Mouse (Mus musculus): ENCODE measurements around the gene Med24. TPM values are rescaled to one million over a fixed set of nuclear protein-coding genes. Genes with fewer than 3 reads are reported as not detected.
A peak's percentile ranks its signal among the peaks of the same experiment; 100 is the strongest.
"Not testable (repeated sequence)": the region's sequence is repeated elsewhere in the genome, so short reads cannot be mapped to it uniquely, and the experiment has no call there.

Gene Med24
- total RNA-seq, 2 experiments from 2014 or later: 49.5 to 49.8 TPM

DNA sequence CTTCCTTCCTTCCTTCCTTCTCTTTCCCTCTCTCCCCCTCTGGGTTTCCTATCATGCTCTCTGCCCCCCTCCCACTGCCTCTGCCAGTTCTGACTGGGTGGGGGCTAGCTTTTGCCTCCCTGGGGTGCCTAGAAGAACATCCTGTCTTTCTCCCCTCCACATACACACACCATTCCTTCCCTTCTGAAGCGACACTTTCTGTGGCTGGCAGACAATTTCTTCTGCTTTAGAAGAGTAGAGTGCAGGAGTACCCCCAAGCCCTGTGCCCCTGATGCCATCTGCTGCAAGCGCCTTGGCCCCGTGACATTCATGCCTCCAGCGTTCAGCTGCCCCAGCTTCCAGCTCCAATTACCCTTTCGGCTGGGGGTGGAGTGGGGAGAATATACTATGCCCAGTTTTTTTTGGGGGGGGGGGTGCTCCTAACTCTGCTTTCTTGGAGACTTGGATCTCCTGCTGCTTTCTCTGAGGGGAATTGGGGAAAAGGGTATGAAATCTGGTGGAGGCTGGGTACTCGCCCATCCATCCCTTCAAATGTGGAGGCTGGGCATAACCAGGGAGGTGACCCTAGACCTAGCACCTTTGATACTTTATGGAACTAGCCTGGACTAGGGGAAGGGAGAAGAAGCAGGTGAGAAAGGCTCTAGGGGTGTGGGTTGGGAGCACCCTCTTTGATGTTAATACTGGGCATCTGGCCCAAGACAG lies 18.7 kb upstream of the Med24 start:
- intact Hi-C loops (cut with DNase I): no loop called here
- no peak for DNase-seq

DNA sequence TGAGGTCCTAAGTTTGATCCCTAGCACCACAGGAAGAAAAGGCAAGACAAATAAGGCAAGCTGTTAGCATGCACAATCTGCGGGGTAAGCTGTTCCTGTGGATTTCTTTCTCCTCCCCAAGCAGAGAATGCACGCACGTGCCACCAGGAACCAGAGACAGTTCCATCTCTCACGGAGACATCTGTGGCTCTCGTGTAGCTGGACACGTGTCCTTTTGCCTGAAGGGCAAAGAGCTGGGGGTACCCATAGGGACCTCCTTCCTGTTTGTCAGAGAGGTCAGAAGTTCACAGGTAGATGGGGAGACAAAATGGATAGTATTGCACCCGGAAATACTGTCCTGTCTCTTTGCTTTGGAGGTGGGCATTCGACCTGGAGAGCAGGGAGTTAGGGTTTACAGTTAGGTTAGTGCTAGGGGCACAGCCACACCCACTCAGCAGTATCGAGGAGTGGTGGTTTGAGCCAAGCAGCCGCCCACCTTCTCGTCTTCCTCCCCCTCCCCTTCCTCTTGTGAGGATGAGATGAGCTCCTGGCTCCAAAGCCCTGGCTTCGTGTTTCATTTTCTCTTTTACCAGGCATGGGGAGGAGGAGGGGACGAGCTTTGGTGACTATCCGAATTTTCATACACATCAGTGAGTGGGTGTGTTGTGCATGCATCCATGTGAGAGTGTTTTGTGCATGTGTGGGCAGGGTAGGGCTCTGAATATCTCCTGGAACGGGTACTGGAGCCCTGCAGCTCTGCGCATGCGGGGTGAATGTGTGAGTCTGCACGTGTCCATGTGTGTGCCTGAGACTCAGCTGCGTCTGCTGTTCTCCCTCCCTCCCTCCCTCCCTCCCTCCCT lies 17.8 kb upstream of the Med24 start:
- intact Hi-C loops (cut with DNase I): no loop called here
- DNase-seq: peak; percentile 78 to 79

GRCm38 (mm10) chr11:98745932-98746853 lies 17.0 kb upstream of the Med24 start:
- intact Hi-C loops (cut with DNase I): no loop called here
- DNase-seq: no peak

DNA sequence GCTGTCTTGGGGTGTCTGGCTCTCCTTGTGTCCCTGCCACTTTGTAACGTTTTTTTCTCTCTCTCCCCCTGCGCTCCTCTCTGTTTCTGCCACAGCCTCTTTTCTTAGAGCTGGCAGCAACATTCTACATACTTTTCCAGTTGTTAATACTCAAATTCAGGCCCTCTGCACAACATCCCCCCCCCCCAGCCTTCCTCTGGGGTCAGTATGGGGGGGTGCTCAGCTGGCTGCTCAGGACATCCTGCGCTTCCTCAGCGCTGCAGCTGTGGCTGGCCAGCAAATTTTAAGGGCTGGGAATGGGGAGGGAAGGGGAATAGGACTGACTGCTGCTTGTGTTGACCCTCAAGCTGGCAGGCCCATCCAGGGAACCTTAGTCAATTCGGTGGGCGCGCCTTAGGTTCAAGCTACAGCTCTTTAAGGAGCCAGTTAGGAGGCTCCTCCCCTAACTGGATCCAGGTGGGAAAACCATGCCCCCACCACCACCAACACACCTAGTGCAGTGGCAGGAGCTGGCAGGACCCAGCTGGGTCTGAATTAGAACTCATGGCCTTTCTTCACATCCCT lies 15.3 kb upstream of the Med24 start:
- peak in 1 of 2 experiments; percentile 57 for DNase-seq
- intact Hi-C loops (cut with DNase I): no loop called here

GRCm38 (mm10) chr11:98743655-98744345 lies 14.6 kb upstream of the Med24 start:
- DNase-seq: peak; percentile 75 to 80
- intact Hi-C loops (cut with DNase I): loop anchor here (2.0 kb wide), 2 partner anchors 27 to 43 kb away; no protein-coding TSS in a partner anchor

DNA sequence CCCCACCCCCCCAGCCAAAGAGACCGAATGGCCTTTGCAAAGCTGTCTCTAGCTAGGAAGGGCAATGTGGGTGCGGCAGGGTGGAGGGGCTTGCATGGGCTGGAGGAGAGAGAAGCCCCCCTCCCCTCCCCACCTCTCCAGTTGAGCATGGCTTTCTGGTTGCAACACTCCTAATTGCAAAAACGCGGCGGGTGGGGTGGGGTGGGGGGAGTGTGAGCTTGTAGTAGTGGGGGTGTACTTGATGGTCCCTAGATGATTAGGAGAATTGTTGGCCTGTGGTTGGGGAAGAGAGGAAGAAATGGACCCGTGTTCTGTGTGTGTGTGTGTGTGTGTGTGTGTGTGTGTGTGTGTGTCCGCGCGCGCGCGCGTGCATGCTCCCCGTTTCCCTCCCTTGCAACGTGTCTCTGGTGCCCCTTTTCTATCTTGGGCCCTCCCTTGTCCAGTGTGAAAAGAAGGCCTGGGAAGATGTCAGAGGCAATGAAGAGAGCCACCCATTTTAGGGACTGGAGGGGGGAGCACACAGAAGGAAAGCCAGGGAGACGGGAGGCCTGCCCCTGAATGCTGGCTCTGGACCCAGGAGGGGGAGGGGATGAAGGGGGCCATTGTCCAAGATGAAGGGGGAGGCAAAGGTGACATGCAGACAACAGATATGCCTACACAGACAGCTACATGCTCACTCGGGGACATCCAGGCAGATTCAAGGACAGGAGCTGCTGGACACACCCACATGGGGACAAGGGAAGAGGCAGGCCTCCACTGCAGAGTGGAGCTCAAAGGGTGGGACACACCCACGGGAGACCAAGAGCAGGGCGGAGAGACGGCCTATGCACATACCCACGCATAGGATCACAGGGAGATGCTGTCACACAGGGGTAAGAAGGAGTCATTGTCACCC lies 13.4 kb upstream of the Med24 start:
- peak; percentile 54 to 64 for DNase-seq
- intact Hi-C loops (cut with DNase I): loop anchor here (2.0 kb wide), 2 partner anchors 28 to 44 kb away; no protein-coding TSS in a partner anchor

DNA sequence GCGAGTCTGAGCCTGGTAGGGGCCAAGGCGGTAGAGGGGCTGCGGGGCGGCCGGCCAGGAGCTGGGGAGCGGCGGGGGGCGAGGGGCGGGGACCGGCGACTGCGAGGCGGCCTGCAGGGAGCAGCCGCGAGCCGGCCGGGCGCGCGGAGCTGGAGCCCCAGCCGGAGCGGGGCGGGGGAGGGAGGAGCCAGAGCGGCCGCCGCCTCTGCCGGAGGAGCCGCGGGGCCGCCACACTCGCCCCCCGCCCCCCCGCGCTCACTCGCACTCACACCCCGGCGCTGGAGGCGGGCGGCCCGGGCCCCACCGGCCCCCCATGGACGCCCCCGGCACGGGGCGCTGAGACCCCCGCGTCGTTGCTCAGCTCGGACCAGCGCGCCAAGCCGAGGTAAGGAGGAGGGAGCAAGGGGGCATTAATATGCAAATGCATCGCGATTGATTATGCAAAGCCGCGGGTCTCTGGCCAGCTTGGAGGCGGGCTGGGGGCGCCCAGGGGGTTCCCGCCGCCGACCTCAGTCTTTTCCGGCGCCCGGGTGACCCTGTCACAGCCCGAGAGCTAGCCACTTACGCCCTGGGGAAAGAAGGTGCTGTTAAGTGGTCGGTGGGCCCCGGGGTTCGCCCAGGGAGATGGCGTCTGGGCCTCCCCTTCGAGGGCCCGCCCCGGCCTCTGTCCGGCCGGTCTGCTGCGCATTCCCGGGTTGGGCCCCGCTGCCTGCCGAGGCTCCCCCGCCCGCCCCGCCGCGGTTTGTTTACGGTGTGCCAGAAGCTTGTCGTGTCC lies 12.6 kb upstream of the Med24 start:
- intact Hi-C loops (cut with DNase I): loop anchor here (1.0 to 2.0 kb wide), 4 partner anchors 12 to 45 kb away; no protein-coding TSS in a partner anchor
- DNase-seq: peak; percentile 90 to 92

DNA sequence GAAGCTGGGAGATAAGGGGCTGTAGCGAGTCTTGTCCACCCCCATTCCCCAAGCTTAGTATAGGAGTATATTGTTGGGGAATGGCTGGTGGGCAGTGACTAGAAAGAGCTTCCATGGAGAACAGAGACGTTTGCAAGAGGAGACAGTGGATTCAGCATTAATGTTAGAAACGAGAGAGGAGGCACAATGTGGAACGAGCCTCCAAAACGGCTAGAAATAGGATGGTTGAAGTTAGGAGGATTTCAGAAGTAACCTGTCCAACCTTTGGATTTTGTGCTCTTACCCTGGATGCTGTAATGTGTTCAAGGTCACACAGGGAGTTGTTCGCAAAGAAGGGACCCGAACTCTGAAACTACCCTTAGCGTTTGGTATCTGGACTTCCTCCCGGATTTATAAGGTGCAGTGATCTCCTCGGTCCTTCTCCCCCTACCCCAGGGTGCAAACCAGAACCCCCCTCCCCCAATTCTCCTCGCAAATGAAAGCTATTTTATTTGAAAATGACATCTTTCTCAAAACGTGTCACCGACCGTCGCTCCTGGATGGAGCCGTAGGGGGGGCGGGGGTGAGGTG lies 11.9 kb upstream of the Med24 start:
- DNase-seq: no peak
- intact Hi-C loops (cut with DNase I): loop anchor here (1.0 to 2.0 kb wide), 2 partner anchors 13 to 14 kb away; no protein-coding TSS in a partner anchor

GRCm38 (mm10) chr11:98740393-98741050 lies 11.3 kb upstream of the Med24 start, which contains the start of gene Thra:
Gene Thra, plus strand, starts transcription at chr11:98740638.
- DNase-seq: peak; percentile 81 to 86
- intact Hi-C loops (cut with DNase I): loop anchor here (1.0 to 2.0 kb wide), 2 partner anchors 14 kb away; no protein-coding TSS in a partner anchor

GRCm38 (mm10) chr11:98740026-98740392 lies 10.8 kb upstream of the Med24 start:
- no peak for DNase-seq

GRCm38 (mm10) chr11:98738925-98739324 lies 9.7 kb upstream of the Med24 start:
- intact Hi-C loops (cut with DNase I): no loop called here
- DNase-seq: no peak

More at GRCm38 (mm10) chr11:98740026-98740392, 10.8 kb upstream of the Med24 start:
- intact Hi-C loops (cut with DNase I): loop anchor here (2.0 kb wide), 1 partner anchor 13 kb away; no protein-coding TSS in a partner anchor

DNA sequence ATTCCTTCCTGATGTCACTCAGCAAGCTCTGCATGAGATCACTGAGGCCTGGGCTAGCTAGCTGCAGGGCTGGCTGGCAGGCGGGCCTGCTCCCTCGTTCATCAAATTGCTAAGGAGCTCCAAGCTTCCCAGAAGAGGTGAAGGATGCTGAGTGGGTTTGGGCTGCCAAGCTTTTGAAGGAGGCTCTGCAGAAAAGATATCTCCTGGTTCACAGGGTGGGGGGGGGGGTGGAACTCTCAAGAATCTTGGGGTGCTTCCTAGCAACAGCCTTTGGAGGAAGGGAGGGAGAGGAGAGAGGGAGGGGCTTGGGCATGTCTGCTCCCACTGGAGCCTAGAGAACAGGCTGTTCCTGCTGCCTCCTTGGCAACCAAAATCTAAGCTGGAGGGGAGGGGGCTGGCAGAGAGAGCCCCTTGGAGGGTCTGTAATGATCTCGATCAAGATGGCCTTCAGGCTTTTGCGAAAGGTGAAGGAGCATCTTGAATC lies 9.2 kb upstream of the Med24 start:
- DNase-seq: no peak
- intact Hi-C loops (cut with DNase I): no loop called here

DNA sequence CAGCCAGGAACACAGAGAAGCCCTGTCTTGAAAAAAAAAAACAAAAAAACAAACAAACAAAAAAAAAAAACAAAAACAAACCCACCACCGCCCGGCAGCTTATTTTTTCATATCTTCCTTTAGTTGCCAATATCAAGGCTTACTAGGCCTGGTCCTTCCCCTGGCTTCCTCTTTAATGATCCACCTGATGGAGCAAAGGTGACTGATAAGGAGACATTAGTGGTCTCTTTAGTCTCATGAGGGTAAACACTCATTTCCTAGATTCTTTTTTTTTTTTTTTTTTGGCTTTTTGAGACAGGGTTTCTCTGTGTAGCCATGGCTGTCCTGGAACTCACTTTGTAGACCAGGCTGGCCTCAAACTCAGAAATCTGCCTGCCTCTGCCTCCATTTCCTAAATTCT lies 8.0 kb upstream of the Med24 start:
- intact Hi-C loops (cut with DNase I); DNase-seq: not testable (repeated sequence)

GRCm38 (mm10) chr11:98736176-98736575 lies 6.9 kb upstream of the Med24 start:
- no peak for DNase-seq
- intact Hi-C loops (cut with DNase I): no loop called here

DNA sequence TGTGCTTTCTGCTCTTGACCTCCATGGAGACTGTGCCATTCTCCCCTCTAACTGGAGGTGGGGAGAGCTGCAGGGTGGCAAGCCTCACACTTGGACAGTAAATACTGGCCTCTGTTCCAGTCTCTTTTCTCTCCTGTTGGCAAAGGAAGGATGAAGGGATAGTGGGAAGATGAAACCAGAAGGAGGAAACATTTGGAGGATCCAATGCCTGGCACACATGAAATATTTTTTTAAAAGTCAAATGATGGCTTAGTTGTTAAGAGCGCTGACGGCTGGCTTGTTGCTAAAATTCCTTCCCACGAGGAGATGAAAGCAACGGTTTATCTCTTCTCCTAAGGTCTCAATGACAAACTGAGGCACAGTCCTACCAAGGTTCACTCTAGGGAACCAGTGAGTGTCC lies 5.9 kb upstream of the Med24 start:
- DNase-seq: no peak
- intact Hi-C loops (cut with DNase I): no loop called here

DNA sequence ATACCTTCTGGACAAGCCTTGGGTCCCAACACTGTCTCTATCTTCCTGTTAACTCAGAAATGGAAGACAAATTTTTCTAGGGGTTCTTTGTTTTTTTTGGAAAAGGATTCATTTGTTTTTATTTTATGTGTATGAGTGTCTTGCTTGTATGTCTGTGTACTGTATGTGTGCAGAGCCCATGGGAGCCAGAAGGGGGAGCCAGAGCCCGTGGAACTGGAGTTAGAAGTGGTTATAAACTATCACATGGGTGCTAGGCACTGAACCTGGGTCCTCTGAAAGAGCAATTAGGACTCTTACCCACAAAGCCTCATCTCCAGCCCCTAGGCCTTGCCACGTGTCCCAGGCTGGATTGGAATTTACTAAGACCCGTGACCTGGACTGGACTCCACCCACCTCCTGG lies 4.8 kb upstream of the Med24 start:
- intact Hi-C loops (cut with DNase I): no loop called here
- no peak for DNase-seq
